Mouse (Mus musculus) midbrain, embryonic 13.5 days (tissue): ENCODE data around the gene Gabbr2. TPM values are rescaled to one million over a fixed set of nuclear protein-coding genes. Genes with fewer than 3 reads are reported as not detected.

ENCODE experiments used
- ATAC-seq: fragments of 200-750 bp; cut with Nextera tagmentation; 2 replicates; pipeline ENCODE4 v1.8.0; 2017; ENCODE audit warnings: mild to moderate bottlenecking, moderate TSS enrichment, moderate library complexity
- H3K27ac ChIP-seq: fragments of 300-500 bp; sonication (generic); 2 replicates; pipeline ENCODE4 v1.5.1; 2015; ENCODE audit warnings: inconsistent platforms, mild to moderate bottlenecking, moderate library complexity
- H3K27me3 ChIP-seq: fragments of 300-500 bp; sonication (generic); 2 replicates; pipeline ENCODE4 v1.6.1; 2015; ENCODE audit warnings: mild to moderate bottlenecking, inconsistent platforms
- H3K36me3 ChIP-seq: fragments of 300-500 bp; sonication (generic); 2 replicates; pipeline ENCODE4 v1.6.1; 2015; ENCODE audit warnings: mild to moderate bottlenecking, inconsistent platforms
- H3K4me1 ChIP-seq: fragments of 300-500 bp; sonication (generic); replicated peaks from 2 replicates; pipeline ENCODE4 v1.6.1; 2015; ENCODE audit warnings: inconsistent platforms
- H3K4me2 ChIP-seq: fragments of 300-500 bp; sonication (generic); replicated peaks from 2 replicates; pipeline ENCODE4 v1.6.1; 2015; ENCODE audit warnings: moderate library complexity, mild to moderate bottlenecking, inconsistent platforms
- H3K4me3 ChIP-seq: fragments of 300-500 bp; sonication (generic); replicated peaks from 2 replicates; pipeline ENCODE4 v1.5.1; 2015; ENCODE audit warnings: mild to moderate bottlenecking, inconsistent platforms
- H3K9ac ChIP-seq: fragments of 300-500 bp; sonication (generic); replicated peaks from 2 replicates; pipeline ENCODE4 v1.6.1; 2015; ENCODE audit warnings: mild to moderate bottlenecking, inconsistent platforms
- H3K9me3 ChIP-seq: fragments of 300-500 bp; sonication (generic); 2 replicates; pipeline ENCODE4 v1.6.1; 2016; ENCODE audit warnings: mild to moderate bottlenecking, inconsistent platforms
- WGBS: fragments of 180-500 bp; shearing (Covaris S2); methylation state at CpG from one replicate; pipeline ENCODE4 v1.1.7; 2015; 5-methylcytosine and 5-hydroxymethylcytosine counted together
- polyA plus RNA-seq: library from polyadenylated mRNA; unstranded; fragments of >200 nt; fragmentation: Nextera tagmentation; extraction: Ambion mirVana; gene quantifications from 2 replicates; pipeline ENCODE4 v1.2.1, GENCODE M21; 2015

The Gabbr2 gene
- polyA plus RNA-seq, 1 experiment from 2014 or later, result 3.0 TPM

DNA sequence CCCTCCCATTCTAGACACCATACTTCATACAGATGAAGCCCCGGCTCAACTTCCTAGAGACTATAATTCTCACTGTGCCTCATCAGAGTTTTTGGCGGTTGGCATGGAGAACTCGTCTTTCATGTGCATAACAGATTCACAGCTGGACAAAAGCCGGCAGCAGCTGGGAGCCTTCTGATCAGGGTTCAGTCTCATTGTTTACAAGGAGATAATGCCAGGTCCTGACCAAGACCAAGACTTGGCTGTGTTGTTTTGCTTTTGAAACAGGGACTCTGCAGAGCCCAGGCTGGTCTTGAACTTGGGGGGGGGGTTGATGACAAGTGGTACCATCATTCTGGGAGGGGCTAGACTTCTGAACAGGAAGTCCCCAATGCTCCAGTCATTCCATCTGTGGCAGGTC is 191.8 kb downstream of the Gabbr2 start:
- Histone ChIP-seq H3K4me3 (no peak overlapping the region), H3K9ac (no peak overlapping the region), H3K27me3 (no peaks in the 10 kb centered on the region), H3K4me1 (0 out of 2 replicates have a peak, but pooled peaks cover 7% of the 10 kb centered on the region), H3K9me3 (no peaks in the 10 kb centered on the region), H3K36me3 (0 out of 2 replicates have a peak, but pooled peaks cover 8% of the 10 kb centered on the region), H3K27ac (no peak overlapping the region), H3K4me2 (no peak overlapping the region)
- WGBS, result 24% methylated on average over 4 of the region's 4 CpGs
- no peak for ATAC-seq

DNA sequence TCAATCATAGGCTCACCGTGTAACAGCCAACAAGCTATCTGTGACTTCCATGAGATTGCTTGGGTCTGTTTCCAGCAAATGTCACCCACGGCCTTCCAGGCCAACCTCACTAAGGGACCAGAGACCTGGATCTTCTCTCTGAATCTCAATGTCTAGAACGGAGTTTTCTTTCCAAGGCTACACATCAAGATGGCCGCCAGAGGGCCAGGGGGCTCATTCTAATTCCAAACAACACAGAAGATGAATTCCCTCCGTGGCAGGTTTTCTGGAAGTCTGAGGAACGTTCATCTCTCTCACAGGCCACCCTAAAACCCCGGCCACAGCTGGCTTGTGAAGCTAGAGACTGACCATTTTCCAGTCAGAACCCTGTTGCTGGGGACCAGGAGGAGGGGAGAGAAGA is 196.0 kb downstream of the Gabbr2 start:
- Histone ChIP-seq H3K27me3 (no peaks in the 10 kb centered on the region), H3K4me3 (no peak overlapping the region), H3K4me1 (0 out of 2 replicates have a peak, but pooled peaks cover 7% of the 10 kb centered on the region), H3K4me2 (no peak overlapping the region), H3K9me3 (no peaks in the 10 kb centered on the region), H3K27ac (no peak overlapping the region), H3K36me3 (no peaks in the 10 kb centered on the region), H3K9ac (no peak overlapping the region)
- 67% methylated on average over 7 of the region's 7 CpGs for WGBS
- no peak for ATAC-seq

DNA sequence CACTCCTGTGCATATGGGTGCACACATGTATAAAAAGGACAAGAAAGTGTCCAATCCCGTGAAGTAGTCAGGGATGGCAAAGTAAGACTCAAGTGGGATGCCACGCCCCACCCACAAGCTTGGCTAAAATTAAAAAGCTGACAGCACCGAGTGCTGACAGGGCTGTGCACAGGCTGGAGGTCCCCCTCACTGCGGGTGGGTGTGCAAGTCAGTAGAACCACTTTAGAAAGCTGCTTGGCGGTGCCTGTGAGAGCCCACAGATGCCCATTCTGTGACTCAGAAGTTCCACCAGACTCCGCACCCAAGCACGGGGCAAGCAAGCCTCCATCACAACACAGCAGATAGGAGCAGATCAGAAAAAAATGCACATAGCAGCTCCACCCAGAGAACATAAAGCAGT is 197.1 kb downstream of the Gabbr2 start:
- H3K9me3 ChIP-seq, result no peaks in the 10 kb centered on the region
- WGBS, result 87% methylated on average over 7 of the region's 7 CpGs

DNA sequence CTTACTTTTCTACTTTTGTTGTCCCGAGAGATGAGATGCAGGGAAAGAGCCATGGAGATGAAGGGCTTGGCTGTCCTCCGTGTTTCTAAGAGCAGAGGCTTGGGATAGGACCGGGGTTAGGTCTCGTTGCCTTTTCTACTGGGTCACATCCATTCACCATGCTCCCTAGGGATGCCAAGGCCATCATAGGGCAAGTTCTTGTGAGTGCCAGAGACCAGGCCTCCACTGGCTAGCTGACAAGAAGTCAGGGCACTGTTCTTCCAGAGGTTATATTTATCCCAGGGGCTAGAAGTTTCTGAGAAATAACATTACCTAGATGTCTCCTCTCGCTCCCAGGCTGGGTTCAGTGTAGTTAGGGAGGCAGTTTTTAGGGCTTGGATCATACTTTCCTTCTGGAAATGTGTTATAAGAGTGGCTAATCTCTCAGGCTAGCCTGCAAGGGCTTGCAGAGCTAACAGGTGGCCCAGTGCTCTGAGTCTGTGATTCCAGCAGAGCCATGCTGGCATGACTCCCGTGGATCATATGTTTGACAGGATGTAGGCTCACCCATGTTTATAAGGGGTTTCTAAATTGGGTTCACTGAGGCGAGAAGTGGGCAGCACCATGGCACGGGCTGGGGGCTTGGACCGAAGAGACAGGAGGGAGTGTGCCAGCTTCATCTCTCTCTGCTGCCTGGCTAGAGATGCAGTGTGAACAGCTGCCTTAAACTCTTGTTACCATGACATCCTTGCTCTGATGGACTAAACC is 199.2 kb downstream of the Gabbr2 start:
- Histone ChIP-seq H3K27me3 (no peaks in the 10 kb centered on the region), H3K36me3 (no peaks in the 10 kb centered on the region), H3K4me3 (no peak overlapping the region), H3K9me3 (no peaks in the 10 kb centered on the region), H3K27ac (no peak overlapping the region), H3K4me2 (no peak overlapping the region), H3K4me1 (no peaks in the 10 kb centered on the region), H3K9ac (no peak overlapping the region)
- 87% methylated on average over 9 of the region's 9 CpGs for WGBS
- no peak for ATAC-seq

More for the DNA sequence above, 197.1 kb downstream of the Gabbr2 start:
- ATAC-seq, result no peak
- no peaks in the 10 kb centered on the region for H3K36me3 ChIP-seq
- no peak overlapping the region for H3K27ac ChIP-seq
- no peak overlapping the region for H3K9ac ChIP-seq
- no peak overlapping the region for H3K4me3 ChIP-seq
- H3K27me3 ChIP-seq, result no peaks in the 10 kb centered on the region
- H3K4me1 ChIP-seq, result 0 out of 2 replicates have a peak, but pooled peaks cover under 1% of the 10 kb centered on the region
- H3K4me2 ChIP-seq, result no peak overlapping the region

DNA sequence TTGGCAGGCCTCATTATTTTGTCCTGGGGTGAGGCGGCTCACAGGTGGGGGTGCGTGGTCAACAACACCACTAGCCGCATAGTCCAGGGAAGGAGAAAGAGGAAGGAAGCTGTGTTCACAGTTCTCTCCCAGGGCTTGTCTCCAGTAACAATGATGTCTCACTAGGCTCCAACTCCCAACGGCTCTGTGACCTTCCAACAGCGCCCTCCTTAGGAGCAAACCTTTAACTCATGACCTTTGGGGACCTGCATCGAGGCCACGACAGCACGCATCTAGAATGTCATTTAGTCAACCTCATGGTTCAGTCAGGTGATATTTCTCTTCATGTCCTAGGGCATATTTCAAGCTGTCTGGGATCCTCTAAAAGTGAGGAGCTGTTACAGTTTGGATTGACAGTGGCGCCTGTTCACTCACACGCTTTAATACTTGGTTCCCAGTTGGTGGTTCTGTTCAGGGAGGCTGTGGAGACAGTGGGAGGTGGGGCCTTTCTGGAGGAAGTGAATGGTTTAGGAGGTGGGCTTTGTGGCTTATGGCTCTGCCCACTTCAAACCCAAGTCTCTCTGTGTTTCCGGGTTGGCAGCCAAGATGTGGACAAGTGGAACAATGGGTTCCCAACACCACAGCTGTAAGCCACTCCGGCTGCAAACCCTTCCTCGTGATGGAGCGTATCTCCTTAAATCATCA is 200.3 kb downstream of the Gabbr2 start:
- no peaks in the 10 kb centered on the region for H3K4me1 ChIP-seq
- ATAC-seq, result no peak
- WGBS, result 85% methylated on average over 14 of the region's 14 CpGs

DNA sequence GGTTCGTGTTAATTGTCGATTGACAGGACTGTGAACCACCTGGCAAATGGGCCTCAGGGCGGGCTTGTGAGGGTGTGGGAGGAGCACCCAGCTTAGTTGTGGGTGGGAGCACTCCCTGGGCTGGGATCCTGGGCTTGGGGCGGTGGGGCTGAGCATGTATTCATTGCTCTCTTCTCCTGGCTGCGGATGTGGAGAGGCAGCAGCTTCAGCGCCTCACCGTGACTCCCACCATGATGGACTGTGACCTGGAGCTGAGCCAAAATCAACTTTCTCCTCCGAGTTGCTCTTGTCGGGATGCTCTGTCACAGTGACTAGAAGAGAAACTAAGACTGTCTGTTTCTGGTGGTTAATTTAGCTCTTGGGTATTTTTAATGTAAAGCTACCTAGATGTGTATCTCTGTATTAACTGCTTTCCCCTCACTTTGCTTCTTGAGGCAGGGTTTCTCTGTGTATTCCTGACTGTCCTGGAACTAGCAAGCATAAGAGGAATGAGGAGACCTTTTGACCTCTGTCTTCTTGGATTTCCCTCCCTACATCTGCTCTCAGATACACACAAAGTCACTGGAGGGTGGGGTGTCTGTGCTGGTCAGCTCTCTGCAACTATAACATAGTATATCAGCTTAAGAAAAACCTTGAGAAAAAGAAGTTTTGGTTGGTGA is 200.9 kb downstream of the Gabbr2 start:
- H3K4me2 ChIP-seq, result no peak overlapping the region
- no peaks in the 10 kb centered on the region for H3K4me1 ChIP-seq
- H3K27me3 ChIP-seq, result no peaks in the 10 kb centered on the region
- no peak overlapping the region for H3K4me3 ChIP-seq
- H3K9me3 ChIP-seq, result no peaks in the 10 kb centered on the region
- no peaks in the 10 kb centered on the region for H3K36me3 ChIP-seq
- no peak overlapping the region for H3K27ac ChIP-seq
- no peak overlapping the region for H3K9ac ChIP-seq
- 69% methylated on average over 9 of the region's 9 CpGs for WGBS
- no peak for ATAC-seq

More for the DNA sequence above, 200.3 kb downstream of the Gabbr2 start:
- no peak overlapping the region for H3K27ac ChIP-seq
- H3K9me3 ChIP-seq, result no peaks in the 10 kb centered on the region
- no peaks in the 10 kb centered on the region for H3K27me3 ChIP-seq
- no peak overlapping the region for H3K9ac ChIP-seq
- H3K36me3 ChIP-seq, result no peaks in the 10 kb centered on the region
- H3K4me3 ChIP-seq, result no peak overlapping the region
- H3K4me2 ChIP-seq, result no peak overlapping the region

DNA sequence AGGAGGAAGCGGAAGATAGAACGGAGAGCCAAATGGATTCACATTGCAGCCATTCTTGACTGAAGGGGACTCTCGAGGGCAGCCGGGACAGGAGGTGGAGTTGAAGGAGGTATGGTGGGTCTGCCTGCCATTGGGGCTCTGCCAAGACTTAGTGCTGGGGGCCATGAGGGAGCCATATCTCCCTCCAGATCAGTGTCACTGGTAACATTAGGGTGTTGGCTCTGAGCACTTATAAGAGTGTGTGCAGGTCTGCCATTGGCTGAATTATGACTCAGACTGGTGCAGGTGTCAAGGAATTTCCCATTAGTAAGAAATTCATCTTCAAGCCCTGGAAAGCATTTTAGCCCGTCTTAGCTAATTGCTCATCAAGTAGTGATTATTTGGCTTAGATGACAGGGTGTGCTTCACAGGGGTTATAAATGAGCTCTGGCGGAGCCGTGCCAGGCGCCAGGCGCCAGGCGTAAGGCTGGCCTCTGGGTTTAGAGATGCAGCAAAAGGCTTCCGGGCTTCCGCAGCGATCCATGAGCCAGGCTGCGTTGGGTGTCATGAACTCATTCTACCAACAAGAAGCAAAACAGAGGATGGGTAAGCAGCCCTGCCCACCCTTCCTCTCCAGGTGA is 207.1 kb downstream of the Gabbr2 start:
- no peaks in the 10 kb centered on the region for H3K4me1 ChIP-seq
- no peak overlapping the region for H3K4me3 ChIP-seq
- no peaks in the 10 kb centered on the region for H3K36me3 ChIP-seq
- no peak overlapping the region for H3K27ac ChIP-seq
- no peak overlapping the region for H3K9ac ChIP-seq
- ATAC-seq, result no peak
- H3K27me3 ChIP-seq, result no peaks in the 10 kb centered on the region
- WGBS, result 94% methylated on average over 14 of the region's 14 CpGs
- no peak overlapping the region for H3K4me2 ChIP-seq
- no peaks in the 10 kb centered on the region for H3K9me3 ChIP-seq

DNA sequence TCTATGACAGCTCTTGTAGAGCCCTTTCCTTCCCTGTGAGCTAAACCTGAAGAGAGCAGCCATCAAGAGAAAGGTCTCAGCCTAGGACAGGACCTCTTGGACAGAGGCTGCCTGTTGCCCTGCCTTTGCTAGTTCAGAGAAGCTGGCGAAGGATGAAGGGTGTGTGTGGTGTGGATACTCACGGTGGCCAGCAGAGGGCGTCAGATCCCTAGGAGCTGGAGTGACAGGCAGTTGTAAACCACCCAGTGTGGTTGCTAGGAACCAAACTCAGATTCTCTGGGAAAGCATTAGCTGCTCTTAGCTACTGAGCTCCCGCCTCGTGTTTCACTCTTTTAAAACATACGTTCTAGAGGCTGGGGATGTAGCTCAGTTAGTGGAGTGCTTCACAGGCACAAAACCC is 210.6 kb downstream of the Gabbr2 start:
- Histone ChIP-seq H3K9ac (no peak overlapping the region), H3K4me1 (no peaks in the 10 kb centered on the region), H3K9me3 (no peaks in the 10 kb centered on the region), H3K27ac (no peak overlapping the region), H3K36me3 (no peaks in the 10 kb centered on the region), H3K4me3 (no peak overlapping the region), H3K4me2 (no peak overlapping the region), H3K27me3 (no peaks in the 10 kb centered on the region)
- WGBS, result 63% methylated on average over 6 of the region's 6 CpGs
- ATAC-seq, result no peak

DNA sequence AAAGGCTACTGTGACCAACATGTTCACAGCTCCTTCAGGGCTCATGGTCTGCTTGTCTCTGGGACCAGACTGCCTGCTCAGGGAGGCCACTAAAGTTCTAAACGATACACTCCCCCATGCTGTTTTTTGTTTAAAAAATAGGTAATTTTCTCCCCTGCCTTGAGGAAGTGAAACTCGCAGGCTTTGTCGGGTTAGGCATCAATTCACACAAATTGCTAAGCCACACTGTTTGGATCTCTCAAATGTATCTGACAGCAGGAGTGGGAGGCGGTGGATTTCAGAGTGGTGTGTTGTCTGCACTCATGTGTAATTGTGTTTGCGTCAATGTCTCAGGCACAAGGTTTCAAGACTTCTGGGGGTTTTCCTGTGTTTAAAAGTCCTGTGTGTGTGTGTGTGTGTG is 215.7 kb downstream of the Gabbr2 start:
- Histone ChIP-seq H3K4me2 (no peak overlapping the region), H3K4me3 (no peak overlapping the region), H3K9ac (no peak overlapping the region), H3K27me3 (no peaks in the 10 kb centered on the region), H3K27ac (no peak overlapping the region), H3K4me1 (0 out of 2 replicates have a peak, but pooled peaks cover 4% of the 10 kb centered on the region), H3K9me3 (no peaks in the 10 kb centered on the region), H3K36me3 (no peaks in the 10 kb centered on the region)
- ATAC-seq, result no peak
- 90% methylated on average over 5 of the region's 5 CpGs for WGBS

DNA sequence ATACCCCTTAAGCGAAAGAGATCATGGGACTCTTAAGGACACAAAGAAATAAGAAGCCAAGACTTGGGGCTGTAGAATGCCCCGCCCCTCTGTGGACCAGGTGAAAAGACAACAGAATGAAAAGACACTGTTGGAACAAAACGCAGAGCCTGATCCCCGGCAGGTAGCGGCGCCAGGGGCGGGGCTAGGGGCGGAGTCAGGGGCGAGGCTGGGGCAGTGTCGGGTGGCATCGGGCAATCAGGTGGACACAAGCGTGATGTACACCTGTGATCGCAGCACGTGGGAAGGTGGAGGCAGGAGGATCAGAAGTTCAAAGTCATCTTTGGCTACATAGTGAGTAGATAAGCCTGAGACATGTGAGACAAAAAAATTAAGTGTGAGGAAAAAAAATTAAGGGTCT is 217.0 kb downstream of the Gabbr2 start:
- Histone ChIP-seq H3K27ac (no peak overlapping the region), H3K27me3 (no peaks in the 10 kb centered on the region), H3K9me3 (no peaks in the 10 kb centered on the region), H3K36me3 (no peaks in the 10 kb centered on the region), H3K4me3 (no peak overlapping the region), H3K9ac (no peak overlapping the region), H3K4me1 (peaks cover 8% of the 10 kb centered on the region; the same call in 1 of the 2 replicates), H3K4me2 (no peak overlapping the region)
- 22% methylated on average over 14 of the region's 14 CpGs for WGBS
- no peak for ATAC-seq

DNA sequence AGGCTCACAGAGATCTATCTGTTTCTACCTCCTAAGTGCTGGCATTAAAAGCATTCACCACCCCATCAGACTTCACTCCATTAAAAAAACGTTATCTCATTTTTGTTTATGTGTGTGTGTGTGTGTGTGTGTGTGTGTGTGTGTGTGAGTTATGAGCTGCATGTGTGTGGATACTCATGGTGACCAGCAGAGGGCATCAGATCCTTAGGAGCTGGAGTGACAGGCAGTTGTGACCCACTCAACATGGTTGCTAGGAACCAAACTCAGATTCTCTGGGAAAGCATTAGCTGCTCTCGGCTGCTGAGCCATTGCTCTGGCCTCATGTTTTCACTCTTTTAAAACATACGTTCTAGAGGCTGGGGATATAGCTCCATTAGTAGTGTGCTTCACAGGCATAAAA is 218.4 kb downstream of the Gabbr2 start:
- Histone ChIP-seq H3K27ac (no peak overlapping the region), H3K9ac (no peak overlapping the region), H3K4me3 (no peak overlapping the region), H3K36me3 (no peaks in the 10 kb centered on the region), H3K4me2 (no peak overlapping the region), H3K9me3 (no peaks in the 10 kb centered on the region), H3K4me1 (peaks cover 8% of the 10 kb centered on the region; the same call in 1 of the 2 replicates), H3K27me3 (no peaks in the 10 kb centered on the region)
- WGBS, result 88% methylated on average over 3 of the region's 3 CpGs
- ATAC-seq, result no peak

DNA sequence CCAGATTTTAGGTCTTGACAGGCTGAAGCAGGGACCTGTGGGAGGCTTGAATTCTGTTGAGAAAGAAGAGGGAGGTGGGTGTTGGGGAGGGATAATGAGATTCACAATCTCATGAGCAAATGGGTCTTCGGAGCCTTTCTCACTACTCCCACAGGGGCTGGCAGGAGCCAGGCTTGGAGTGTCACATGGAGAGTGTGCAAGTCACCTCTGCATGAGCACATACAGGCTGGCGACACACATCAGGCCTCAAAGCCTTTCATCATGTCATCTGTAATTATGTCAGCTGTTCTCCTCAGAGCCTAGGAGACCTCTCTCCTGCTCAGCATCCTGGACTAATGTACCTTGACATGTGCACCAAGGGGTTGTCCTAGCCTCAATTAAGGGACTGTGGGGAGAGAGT is 219.1 kb downstream of the Gabbr2 start:
- H3K4me2 ChIP-seq, result no peak overlapping the region
- peak; percentile 60; the same call in 1 of the 2 replicates for ATAC-seq
- no peaks in the 10 kb centered on the region for H3K9me3 ChIP-seq
- H3K27me3 ChIP-seq, result no peaks in the 10 kb centered on the region
- no peak overlapping the region for H3K27ac ChIP-seq
- H3K4me1 ChIP-seq, result peaks cover 8% of the 10 kb centered on the region; the same call in 1 of the 2 replicates
- H3K4me3 ChIP-seq, result no peak overlapping the region
- H3K36me3 ChIP-seq, result no peaks in the 10 kb centered on the region
- H3K9ac ChIP-seq, result no peak overlapping the region
- 78% methylated on average over 2 of the region's 2 CpGs for WGBS
